Mouse (Mus musculus) bone marrow, adult 2 months (tissue): Measurements from ENCODE around the gene Ssna1.

Experiments used
- CTCF ChIP-seq: fragments of 200-500 bp; IDR thresholded peaks from 2 replicates; pipeline ENCODE4 v1.5.1; 2011; ENCODE audit warnings: low read length, control low read depth; ENCODE audit not compliant: control insufficient read depth, insufficient read depth
- POLR2A ChIP-seq: fragments of 200-500 bp; IDR thresholded peaks from 2 replicates; pipeline ENCODE4 v1.6.1; 2011; ENCODE audit warnings: low read depth, mild to moderate bottlenecking, control low read depth, low read length, borderline replicate concordance; ENCODE audit not compliant: control insufficient read depth

- TF ChIP-seq CTCF (no peak), POLR2A (no peak)
These were observed 31.9 kb downstream of the Ssna1 start for GRCm38 (mm10) chr2:25240310-25240709.
